Mouse (Mus musculus): ENCODE results near the gene Gm18336.
"Not testable (repeated sequence)": the region's sequence is repeated elsewhere in the genome, so short reads cannot be mapped to it uniquely, and the experiment has no call there.

The Gm18336 gene

GRCm38 (mm10) chrX:73398636-73399035 lies at the start of gene Gm18336:
Gene Gm18336, minus strand, starts transcription at chrX:73398736.
- DNase-seq (ENCODE audit: low spot score) = not testable (repeated sequence)

GRCm38 (mm10) chrX:73441428-73441827 lies 42.9 kb upstream of the Gm18336 start:
- DNase-seq (ENCODE audit: low spot score) = no peak

- DNase-seq (ENCODE audit: low spot score) = no peak
Observed at GRCm38 (mm10) chrX:73435252-73435651, 36.7 kb upstream of the Gm18336 start, which contains the start of gene Trex2. Gene Trex2, minus strand, starts transcription at chrX:73435344.

DNA sequence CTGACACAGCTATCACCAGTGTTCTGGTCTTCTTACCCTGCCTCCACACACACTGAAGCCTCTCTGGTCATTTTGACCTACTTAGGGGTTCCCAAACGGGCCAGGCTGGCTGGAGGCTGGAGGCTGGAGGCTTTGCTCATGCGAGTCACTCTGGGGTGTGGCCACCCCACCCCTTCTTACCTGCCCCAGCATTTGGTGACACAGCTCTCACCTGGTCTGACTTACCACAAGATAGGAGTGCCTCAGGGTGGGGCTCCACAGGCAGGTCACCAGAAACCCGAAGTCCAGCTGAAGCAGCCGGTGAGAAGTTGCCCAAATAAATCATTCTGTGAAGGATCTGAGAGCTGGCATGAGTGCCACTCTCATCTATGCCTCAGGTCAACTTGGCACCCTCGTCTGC lies 34.3 kb upstream of the Gm18336 start:
- no peak for DNase-seq (ENCODE audit: low spot score)

GRCm38 (mm10) chrX:73430036-73430435 lies 31.5 kb upstream of the Gm18336 start:
- no peak for DNase-seq (ENCODE audit: low spot score)

- peak; percentile 4 for DNase-seq (ENCODE audit: low spot score)
Observed at GRCm38 (mm10) chrX:73412767-73413166, 14.2 kb upstream of the Gm18336 start.

DNA sequence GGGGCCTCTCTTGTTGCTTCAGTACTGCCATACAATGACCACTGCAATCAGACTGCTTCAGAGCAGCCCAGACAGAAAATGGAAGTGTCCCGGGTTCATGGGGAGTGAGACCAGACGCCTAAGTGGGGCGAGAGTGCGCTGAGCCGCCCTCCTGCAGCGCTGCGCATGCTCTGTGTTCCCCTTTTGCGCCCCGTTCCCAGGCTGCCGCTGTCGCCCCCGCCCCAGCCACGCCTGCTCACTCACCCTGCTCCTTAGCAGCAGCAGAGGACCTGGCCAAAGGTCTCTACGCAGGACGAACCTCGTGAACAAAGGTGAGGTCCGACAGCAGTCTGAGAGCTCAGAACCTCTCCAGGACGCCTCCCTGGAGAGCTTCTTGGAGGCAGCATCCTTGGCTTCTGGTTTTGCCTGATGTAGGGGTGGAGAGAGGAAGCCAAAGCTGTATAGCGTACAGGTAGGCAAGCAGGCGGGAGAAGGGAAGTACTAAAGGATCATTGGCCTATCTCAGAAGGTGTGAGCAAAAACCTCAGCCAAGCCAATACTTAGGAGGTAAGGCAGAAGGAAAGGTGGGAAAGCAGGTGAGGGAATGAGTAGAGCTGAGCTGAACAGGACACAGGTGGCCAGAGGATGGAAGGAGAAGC lies 12.5 kb upstream of the Gm18336 start, which contains the start of gene Zfp92:
TSS of gene Zfp92 (plus strand) at position 217 of the 638 bp plus-strand sequence.
- peak; percentile 13 for DNase-seq (ENCODE audit: low spot score)

DNA sequence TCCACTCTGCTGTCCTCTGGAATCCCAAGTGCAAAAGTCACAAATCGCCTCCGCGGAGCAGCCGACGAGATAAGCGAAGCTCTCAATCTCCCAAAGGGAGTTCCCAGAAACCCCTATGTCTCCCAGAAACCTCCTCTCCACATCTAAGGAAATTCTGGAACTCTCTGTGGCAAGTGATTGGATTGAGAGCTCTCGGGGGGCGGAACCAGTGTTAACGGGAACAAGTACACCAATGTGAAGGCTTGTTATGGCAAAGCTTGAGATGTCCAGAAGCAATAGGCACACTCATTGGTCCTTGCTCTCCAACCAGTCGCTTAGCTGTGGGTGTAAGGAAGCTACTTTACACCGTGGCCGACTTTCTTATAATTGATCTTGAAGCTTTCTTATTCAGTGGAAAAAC lies 3.1 kb upstream of the Gm18336 start:
- DNase-seq (ENCODE audit: low spot score) = no peak

DNA sequence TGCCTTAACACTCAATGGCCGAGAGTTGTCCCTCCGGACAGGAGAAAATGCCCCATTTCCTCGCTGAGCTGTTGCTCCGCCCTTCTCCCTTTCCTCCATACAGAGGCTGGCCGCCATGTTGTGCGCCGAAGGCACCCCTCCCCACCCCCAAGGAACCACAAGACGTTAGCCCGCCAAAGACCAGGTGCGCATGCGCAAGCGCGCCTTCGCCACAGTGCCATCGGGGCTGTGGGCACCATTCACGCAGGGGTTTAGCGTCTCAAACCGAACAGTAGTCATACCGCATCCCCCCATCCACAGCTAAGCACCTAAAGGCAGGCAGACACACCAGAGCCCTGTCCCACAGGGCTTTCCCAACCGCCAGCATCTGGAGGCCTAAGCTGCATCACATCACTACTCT lies 2.4 kb upstream of the Gm18336 start:
- DNase-seq (ENCODE audit: low spot score) = no peak

GRCm38 (mm10) chrX:73396446-73396845 lies 2.1 kb downstream of the Gm18336 start:
- no peak for DNase-seq (ENCODE audit: low spot score)

- no peak for DNase-seq (ENCODE audit: low spot score)
Observed at GRCm38 (mm10) chrX:73391481-73391880, 7.1 kb downstream of the Gm18336 start.

DNA sequence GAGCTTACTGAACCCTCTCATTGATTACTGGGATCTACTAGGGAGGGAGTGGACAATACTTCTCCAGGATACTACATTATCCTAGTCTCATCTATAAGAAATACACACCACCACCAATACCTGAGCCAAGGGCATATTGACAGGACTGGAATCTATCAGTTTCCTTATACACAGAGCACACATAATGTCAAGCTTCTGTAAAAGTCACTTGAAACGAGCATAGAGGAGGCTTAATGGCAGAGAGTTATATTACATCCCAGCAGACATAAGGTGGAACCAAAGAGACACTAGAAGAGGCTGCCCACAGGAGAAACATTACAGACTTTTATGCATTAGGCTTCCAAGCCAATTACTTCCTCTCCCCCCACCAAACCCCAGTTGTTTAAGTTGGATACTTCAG lies 13.6 kb downstream of the Gm18336 start:
- DNase-seq (ENCODE audit: low spot score) = no peak

DNA sequence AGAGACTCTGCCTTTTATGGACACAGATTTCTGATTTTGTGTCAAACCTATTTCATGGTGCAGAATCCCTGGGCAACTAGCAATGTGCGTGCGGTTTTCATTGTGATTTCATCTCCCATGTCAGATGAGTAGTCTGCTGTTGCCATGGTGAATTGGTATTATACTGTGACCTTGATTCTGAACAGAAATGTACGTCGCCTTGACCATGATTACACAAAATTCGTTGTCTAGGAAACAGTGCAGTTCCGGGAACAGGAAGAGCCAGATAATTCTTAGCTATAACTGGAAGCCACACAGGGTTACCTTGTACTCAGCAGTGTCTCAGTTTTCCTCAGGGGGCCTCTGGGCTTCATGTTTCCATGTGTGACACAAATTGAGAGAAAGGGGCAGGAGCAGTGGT lies 14.1 kb downstream of the Gm18336 start:
- DNase-seq (ENCODE audit: low spot score) = no peak

DNA sequence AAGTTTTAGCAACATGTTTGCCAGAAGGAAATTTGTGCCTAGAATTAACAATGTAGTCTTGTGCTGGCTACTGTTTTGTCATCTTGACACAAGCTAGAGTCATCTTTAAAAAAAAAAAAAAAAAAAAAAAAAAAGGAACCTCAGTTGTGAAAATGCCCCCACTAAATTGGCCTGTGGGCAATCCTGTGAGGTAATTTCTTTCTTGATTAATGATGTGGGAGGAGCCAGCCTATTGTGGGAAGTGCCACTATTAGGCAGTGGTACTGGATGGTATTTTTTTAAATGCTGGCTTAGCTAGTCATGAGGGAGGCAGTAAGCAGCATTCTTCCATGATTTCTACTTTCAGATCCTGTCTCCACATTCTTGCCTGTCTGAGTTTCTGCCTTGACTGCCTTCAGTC lies 35.2 kb downstream of the Gm18336 start:
- no peak for DNase-seq (ENCODE audit: low spot score)

GRCm38 (mm10) chrX:73356719-73357118 lies 41.8 kb downstream of the Gm18336 start:
- no peak for DNase-seq (ENCODE audit: low spot score)

GRCm38 (mm10) chrX:73356163-73356562 lies 42.4 kb downstream of the Gm18336 start:
- no peak for DNase-seq (ENCODE audit: low spot score)
